9 mouse cellular contexts compared by ENCODE assay signal in the genomic region with DNA sequence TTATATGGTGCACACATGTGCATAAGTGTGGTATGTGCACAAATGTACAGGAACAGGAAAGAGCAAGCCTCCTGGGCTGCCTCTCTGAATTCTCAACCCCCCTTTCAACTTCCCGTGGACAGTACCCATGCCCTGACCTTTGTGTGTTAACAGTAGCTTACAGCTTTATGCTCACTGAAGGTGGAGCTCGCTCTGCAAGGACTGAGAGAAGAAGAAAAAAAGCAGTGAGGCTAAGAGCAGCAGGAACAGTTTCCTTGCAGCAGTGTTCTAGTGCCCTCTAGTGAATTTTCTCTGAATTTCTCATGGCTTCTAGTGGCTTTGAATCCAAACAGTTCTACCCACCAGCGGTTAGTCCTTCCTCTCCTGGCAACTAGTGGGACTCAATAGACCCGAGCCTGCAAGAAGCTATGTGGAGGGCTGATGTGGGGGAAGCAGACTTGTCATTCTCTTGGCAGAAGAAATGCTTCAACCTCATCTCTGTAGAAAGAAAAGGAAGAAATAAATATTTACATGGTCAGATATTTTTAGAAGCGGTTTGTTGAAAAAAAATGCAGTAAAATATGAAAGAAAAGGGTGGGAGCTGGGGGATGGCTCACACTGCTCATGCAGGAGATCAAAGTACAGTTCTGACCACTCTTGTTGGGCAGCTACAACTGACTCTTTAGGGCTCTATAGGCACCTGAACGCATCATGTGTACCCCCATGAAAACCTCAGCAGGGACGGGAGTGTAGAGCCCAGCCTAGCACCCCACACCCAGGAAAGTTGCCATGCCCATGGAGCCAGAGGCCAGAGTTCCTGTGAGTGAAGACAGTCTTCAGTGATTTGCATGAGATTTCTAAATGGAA. TPM values are rescaled to one million over a fixed set of nuclear protein-coding genes. Genes with fewer than 3 reads are reported as not detected.
DNase-seq lines count a peak whose midpoint lies in the region; TF ChIP-seq lines count a peak whose summit lies in the region.
"Had no signal": no experiment of that assay in that cellular context is flagged by ENCODE, and none has a peak within 500 bp of the region (broad histone marks: within the 10 kb centered on the region; RNA-seq: fewer than 3 reads in every experiment).

No protein-coding gene starts in this region.

- WGBS in small intestine, adult 2 months = 32% methylated on average over 7 of the region's 7 CpGs

- no peak overlapping the region for H3K27ac ChIP-seq in layer of hippocampus, adult 2 months
- H3K27ac ChIP-seq in small intestine, adult 2 months (ENCODE audit: insufficient read depth, low read depth, low read length) = no peak overlapping the region

- peak; percentile 69 to 79 for DNase-seq in layer of hippocampus, adult 2 months (ENCODE audit: low spot score in 2 of 2)
- DNase-seq in layer of hippocampus, postnatal 25 days (ENCODE audit: extremely low spot score in 1 of 2, low spot score in 1 of 2) = no peak
- peak; percentile 69 for DNase-seq in MEL-GATA-1-ER (ENCODE audit: extremely low read depth, low read depth)
- DNase-seq in embryo, embryonic 9.5 days (ENCODE audit: extremely low spot score) = peak; percentile 76
- peak; percentile 58 for DNase-seq in induced T-regulatory cell, adult 2 months (ENCODE audit: low read depth)
- DNase-seq in lung, postnatal 10 days = peak; percentile 88
- no peak for DNase-seq in urinary bladder, postnatal 25 days (ENCODE audit: low spot score)

- no peaks in the 10 kb centered on the region for H3K4me1 ChIP-seq in small intestine, adult 2 months (ENCODE audit: control insufficient read depth, insufficient read depth, insufficient read length, low read length)

- no peak for TF ChIP-seq POLR2A in small intestine, adult 2 months (IDR thresholded peaks at IDR 0.05; ENCODE audit: low read depth, low read length)

- H3K27me3 ChIP-seq in small intestine, adult 2 months (ENCODE audit: control insufficient read depth, insufficient read depth, low read length) = no peaks in the 10 kb centered on the region

- peak; percentile 98 for TF ChIP-seq CTCF in layer of hippocampus, adult 2 months (conservative IDR thresholded peaks at IDR 0.05)
- peak; percentile 46; the same call in 1 of the 2 replicates for TF ChIP-seq CTCF in small intestine, adult 2 months (IDR thresholded peaks at IDR 0.05; ENCODE audit: extremely low read depth, insufficient read length, insufficient replicate concordance, low read depth, low read length)

- H3K4me3 ChIP-seq in layer of hippocampus, adult 2 months = no peak overlapping the region
- no peak overlapping the region for H3K4me3 ChIP-seq in small intestine, adult 2 months (ENCODE audit: low read depth, low read length)
- H3K4me3 ChIP-seq: erythroblast, embryonic 14.5 days had no signal

- H3K36me3 ChIP-seq in small intestine, adult 2 months (ENCODE audit: control insufficient read depth, insufficient read depth, low read length) = no peaks in the 10 kb centered on the region

RNA-seq across cellular contexts. Expression of gene Ephb3, which starts 11.8 kb away (rescaled TPM):
- 10 to 100 TPM; 18.6 to 19.3 TPM for total RNA-seq in layer of hippocampus, adult 2 months (2021)
- total RNA-seq in layer of hippocampus, postnatal 25 days (2021) = 10 to 100 TPM; 19.4 to 25.7 TPM
- 9.3 and 11.3 TPM in 2 replicates for polyA plus RNA-seq in small intestine, adult 2 months (2012; rRNA removed)
- polyA plus RNA-seq: erythroblast, embryonic 14.5 days had no signal

RNA-seq across cellular contexts. Expression of gene Teddm3, which starts 38.9 kb away (rescaled TPM):
- under 1 TPM; 0.64 to 0.98 TPM for total RNA-seq in layer of hippocampus, adult 2 months (2021)
- 1 to 10 TPM in 1 of 2 experiments, under 1 TPM in 1; 0.89 to 1.0 TPM for total RNA-seq in layer of hippocampus, postnatal 25 days (2021)
- 10.6 TPM in 1 of 2 replicates, not detected in the other for polyA plus RNA-seq in small intestine, adult 2 months (2012; rRNA removed)
- polyA plus RNA-seq: erythroblast, embryonic 14.5 days had no signal

Comparison
In these comparisons a context has a peak if more than half of its experiments do, and no peak if none do; other contexts are left out.
1. DNase-seq: peak in layer of hippocampus, adult 2 months (2 of 2), MEL-GATA-1-ER (single experiment), embryo, embryonic 9.5 days (single experiment), induced T-regulatory cell, adult 2 months (single experiment) and lung, postnatal 10 days (single experiment); none in layer of hippocampus, postnatal 25 days (0 of 2) and urinary bladder, postnatal 25 days (single experiment).